Mouse (Mus musculus) gastrocnemius, postnatal 10 days (tissue): ENCODE data around the gene Prl5a1. TPM values are rescaled to one million over a fixed set of nuclear protein-coding genes. Genes with fewer than 3 reads are reported as not detected.

Experiments used
- DNase-seq: peaks from one replicate; pipeline ENCODE4 v3.0.0; 2021; ENCODE audit warnings: mixed read lengths
- long read RNA-seq, 2 experiments: library from polyadenylated mRNA; stranded (forward); transcript quantifications; one replicate each; pipeline ENCODE4 v2.0.0; 2021
- total RNA-seq, 2 experiments: library from RNA; stranded (reverse); gene quantifications; 2 replicates each; pipeline ENCODE4 v1.2.3; 2021

The Prl5a1 gene
- not detected for total RNA-seq
- long read RNA-seq, experiment 1, result 0 reads
- long read RNA-seq, experiment 2, result 0 reads

DNA sequence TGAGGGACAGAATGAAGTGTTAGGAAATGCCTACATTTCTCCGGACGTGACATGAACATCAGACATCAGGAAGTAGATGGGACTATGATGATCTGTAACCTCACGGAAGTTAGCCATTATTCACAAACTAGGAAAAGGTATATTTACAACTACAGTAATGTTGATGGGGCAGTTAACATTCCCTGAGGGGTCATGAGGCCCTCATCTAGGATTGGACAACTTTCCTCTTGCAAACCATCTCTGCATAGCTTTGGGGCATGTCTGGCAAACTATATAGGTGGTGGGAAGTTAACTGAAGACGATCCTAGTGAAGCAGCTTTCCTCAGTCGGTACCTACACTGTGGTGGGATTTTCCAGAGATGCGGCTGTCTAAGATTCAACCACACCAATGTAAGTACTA lies at the start of gene Prl5a1:
Gene Prl5a1, plus strand, starts transcription at position 301 of the 400 bp plus-strand sequence.
- no peak for DNase-seq

DNA sequence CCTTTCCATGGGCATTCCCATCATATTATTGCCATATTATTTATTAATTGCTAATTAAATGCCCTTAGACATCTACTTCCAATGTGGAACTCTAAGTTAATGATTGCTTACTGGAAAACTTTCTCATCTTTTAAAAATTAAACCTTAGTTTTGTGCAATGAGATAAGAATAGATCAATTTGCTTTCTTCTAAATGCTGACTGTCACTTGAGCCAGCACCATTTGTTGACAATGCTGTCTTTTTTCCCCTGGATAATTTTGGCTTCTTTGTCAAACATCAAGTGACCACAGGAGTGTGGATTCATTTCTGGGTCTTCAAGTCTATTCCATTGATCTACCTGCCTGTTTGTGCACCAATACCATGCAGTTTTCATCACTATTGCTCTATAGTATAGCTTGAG lies 46.1 kb upstream of the Prl5a1 start:
- no peak for DNase-seq

DNA sequence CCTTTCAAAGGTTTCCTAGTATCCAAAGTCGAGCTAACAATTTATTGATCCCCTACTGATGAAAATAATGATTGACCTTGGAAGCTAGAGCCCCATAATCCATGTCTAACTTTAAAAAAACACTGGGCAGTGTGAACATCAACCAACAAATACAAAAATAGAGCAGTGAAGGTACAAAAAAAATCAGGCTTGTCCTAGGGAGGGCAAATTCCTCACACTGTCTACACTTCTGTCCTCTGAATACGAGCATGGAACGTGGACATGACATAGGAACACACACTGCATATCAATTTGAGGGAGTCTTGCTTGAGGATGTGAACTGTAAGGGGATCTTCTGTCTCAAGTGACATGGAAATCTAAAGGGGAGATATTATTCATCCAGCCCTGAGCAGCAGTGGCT lies 33.7 kb upstream of the Prl5a1 start:
- DNase-seq, result no peak

DNA sequence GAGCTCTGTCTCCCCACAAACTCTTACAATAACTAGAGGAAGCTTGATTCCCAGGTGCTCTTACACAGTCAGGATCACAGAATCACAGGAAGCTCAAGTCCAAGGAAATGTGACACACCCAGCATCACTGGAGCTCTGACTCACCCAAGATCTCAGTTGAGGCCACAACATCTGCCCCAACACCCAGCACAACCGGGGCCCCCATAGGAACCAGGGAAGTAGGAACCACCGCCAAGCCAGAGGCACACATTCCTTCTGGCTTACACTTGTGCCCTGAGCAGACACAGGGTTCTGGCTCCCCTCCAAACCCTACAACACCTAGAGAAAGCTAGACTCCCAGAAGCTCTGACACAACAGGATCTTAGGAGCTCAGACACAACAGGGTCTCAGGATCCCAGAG lies 9.5 kb upstream of the Prl5a1 start:
- no peak for DNase-seq

DNA sequence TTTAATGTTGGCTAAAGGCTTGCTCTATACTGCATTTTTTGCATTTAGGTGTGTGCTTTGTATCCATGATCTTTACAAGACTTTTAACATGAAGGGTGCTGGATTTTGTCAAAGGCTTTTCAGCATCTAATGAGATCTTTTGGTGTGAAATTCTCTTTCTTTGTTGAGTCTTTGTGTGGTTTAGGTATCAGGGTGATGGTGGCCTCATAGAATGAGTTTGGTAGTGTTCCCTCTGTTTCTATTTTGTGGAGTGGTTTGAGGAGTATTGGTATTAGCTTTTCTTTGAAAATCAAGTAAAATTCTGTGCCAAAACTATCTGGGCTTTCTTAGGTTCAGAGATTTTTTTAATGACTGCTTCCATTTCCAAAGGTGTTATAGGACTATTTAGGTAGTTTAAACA lies 6.5 kb upstream of the Prl5a1 start:
- DNase-seq, result no peak

Other genes starting within 250 kb of the Prl5a1 start
- not detected for gene Prl4a1, start 126.3 kb upstream of the Prl5a1 start, total RNA-seq
- gene Gm11361, start 115.0 kb downstream of the Prl5a1 start, total RNA-seq, result 100 to 1,000 TPM; 102 to 150 TPM